Mouse (Mus musculus): ENCODE data around the gene Gm21836. TPM values are rescaled to one million over a fixed set of nuclear protein-coding genes. Genes with fewer than 3 reads are reported as not detected.
"Not testable (repeated sequence)": the region's sequence is repeated elsewhere in the genome, so short reads cannot be mapped to it uniquely, and the experiment has no call there.

Gm21836 gene
- not detected for total RNA-seq (2021)
- long read RNA-seq, experiment 1: 0 reads
- long read RNA-seq, experiment 2: 0 reads

GRCm38 (mm10) chr9:124493693-124494092, at the start of gene Gm21836:
Gene Gm21836 (minus strand): TSS chr9:124493793.
- DNase-seq: not testable (repeated sequence)

DNA sequence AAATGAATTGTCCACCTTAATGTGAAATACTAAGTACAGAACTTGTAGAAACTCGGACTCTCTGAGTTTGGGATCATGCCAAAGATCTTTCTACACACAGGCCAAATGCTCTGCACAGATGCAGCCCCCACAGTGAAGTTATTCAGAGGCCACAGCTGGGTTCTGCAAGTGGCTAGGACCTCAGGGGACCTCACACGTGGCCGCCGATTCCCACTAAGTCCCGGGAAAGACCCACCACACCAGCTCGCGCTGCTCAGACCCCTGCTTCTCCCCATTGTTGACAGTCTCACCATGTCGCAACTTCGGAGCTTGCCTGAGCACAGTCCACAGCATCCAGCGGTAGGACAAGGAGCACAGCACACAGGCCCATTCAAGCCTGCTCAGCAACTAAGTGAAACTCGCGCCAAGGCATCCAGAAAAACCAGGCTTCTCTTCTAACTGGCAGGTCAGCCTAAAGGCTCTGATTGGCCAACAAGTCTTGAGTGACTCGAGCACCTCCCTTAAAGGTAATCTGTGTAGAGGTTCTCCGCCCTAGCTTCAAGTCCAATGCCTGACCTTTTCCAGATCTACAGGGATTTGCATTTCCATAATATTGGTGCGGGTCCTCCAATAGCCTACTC, 13.1 kb downstream of the Gm21836 start:
- DNase-seq: not testable (repeated sequence)

- DNase-seq: peak; percentile 32
Measured at GRCm38 (mm10) chr9:124478081-124478480, 15.5 kb downstream of the Gm21836 start.

DNA sequence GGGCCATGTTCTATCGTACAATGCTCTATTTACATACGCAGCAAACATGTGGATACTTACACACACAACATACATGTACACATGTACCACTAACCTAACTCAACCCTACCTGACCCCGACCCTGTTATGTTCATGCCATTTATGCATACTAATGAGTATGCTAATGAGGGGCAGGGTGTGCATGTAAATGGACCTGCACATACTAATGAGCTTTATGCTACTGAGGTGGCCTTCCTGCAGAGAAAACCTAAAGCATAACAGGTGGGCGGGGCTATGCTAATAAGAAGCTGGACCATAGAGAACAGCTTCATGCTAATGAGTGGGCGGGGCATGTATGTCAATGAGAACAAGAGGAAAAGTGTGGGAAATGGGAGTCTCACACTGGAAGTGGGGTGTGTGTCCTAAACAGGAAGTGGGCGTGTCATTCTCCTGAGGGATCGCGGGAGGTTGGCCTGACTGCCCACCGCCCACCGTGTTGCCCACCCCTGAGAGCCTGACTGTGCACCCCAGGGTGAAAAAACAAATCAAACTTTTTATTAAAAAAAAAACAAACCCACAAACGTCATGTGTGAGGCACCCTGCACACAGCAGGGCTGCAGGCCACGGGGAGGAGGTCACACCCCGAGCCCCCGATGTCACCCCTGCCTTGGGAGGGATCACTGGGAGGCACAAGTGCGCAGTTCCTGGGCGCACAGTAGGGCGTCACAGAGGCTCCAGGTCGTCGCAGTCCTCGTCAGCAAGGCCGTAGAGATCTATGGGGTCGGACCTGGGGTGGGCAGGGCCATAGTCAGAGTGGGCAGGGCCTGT, 17.3 kb downstream of the Gm21836 start, which contains the start of gene Ppp2r3d:
Gene Ppp2r3d (minus strand): TSS at position 803 of the 807 bp plus-strand sequence.
- no peak for DNase-seq

GRCm38 (mm10) chr9:124475689-124476088, 17.9 kb downstream of the Gm21836 start:
- DNase-seq: no peak

- peak; percentile 78 for DNase-seq
Measured at GRCm38 (mm10) chr9:124456572-124456971, 37.0 kb downstream of the Gm21836 start.

Other genes starting within 250 kb of the Gm21836 start
- gene 2010315B03Rik, start 181.1 kb downstream of the Gm21836 start, total RNA-seq (2021): 10 to 100 TPM; 17.6 to 22.8 TPM
- gene Ppp2r3d, start 16.9 kb downstream of the Gm21836 start, total RNA-seq (2021): 100 to 1,000 TPM; 103 to 128 TPM